Mouse (Mus musculus) midbrain, embryonic 11.5 days (tissue): ENCODE data around the gene Ankrd11. TPM values are rescaled to one million over a fixed set of nuclear protein-coding genes. Genes with fewer than 3 reads are reported as not detected.

Experiments used
- ATAC-seq: fragments of 200-750 bp; cut with Nextera tagmentation; 2 replicates; pipeline ENCODE4 v1.8.0; 2017; ENCODE audit warnings: moderate TSS enrichment, moderate library complexity; ENCODE audit not compliant: low FRiP score
- DNase-seq: peaks from one replicate; pipeline ENCODE4 v3.0.0; 2015; ENCODE audit warnings: low spot score; ENCODE audit errors: missing footprints
- H3K27ac ChIP-seq: fragments of 300-500 bp; sonication (generic); 2 replicates; pipeline ENCODE4 v1.5.1; 2014; ENCODE audit warnings: low read depth, low read length
- H3K27me3 ChIP-seq: fragments of 300-500 bp; sonication (generic); 2 replicates; pipeline ENCODE4 v1.6.1; 2014; ENCODE audit warnings: mild to moderate bottlenecking, low read length, moderate library complexity, mixed read lengths; ENCODE audit not compliant: control insufficient read depth, insufficient read depth
- H3K36me3 ChIP-seq: fragments of 300-500 bp; sonication (generic); 2 replicates; pipeline ENCODE4 v1.6.1; 2014; ENCODE audit warnings: mild to moderate bottlenecking, low read length, moderate library complexity, mixed read lengths; ENCODE audit not compliant: control insufficient read depth, insufficient read depth
- H3K4me1 ChIP-seq: fragments of 300-500 bp; sonication (generic); 2 replicates; pipeline ENCODE4 v1.6.1; 2014; ENCODE audit warnings: low read length; ENCODE audit not compliant: control insufficient read depth, insufficient read depth
- H3K4me2 ChIP-seq: fragments of 300-500 bp; sonication (generic); 2 replicates; pipeline ENCODE4 v1.6.1; 2014; ENCODE audit warnings: mild to moderate bottlenecking, moderate library complexity
- H3K4me3 ChIP-seq: fragments of 300-500 bp; sonication (generic); 2 replicates; pipeline ENCODE4 v1.5.1; 2014; ENCODE audit warnings: low read depth, low read length
- H3K9ac ChIP-seq: fragments of 300-500 bp; sonication (generic); 2 replicates; pipeline ENCODE4 v1.6.1; 2014; ENCODE audit warnings: low read length
- H3K9me3 ChIP-seq: fragments of 300-500 bp; sonication (generic); 2 replicates; pipeline ENCODE4 v1.6.1; 2016; ENCODE audit warnings: low read length; ENCODE audit not compliant: control insufficient read depth
- WGBS: fragments of 180-500 bp; shearing (Covaris S2); extraction: QIAGEN DNeasy Blood & Tissue Kit; methylation state at CpG from one replicate; pipeline ENCODE4 v1.1.7; 2014; 5-methylcytosine and 5-hydroxymethylcytosine counted together
- polyA plus RNA-seq: library from polyadenylated mRNA; unstranded; fragments of >200 nt; fragmentation: Nextera tagmentation; extraction: Ambion mirVana; gene quantifications from 2 replicates; pipeline ENCODE4 v1.2.1, GENCODE M21; 2014

Gene Ankrd11
- polyA plus RNA-seq, 1 experiment from 2014 or later, result 72.0 TPM

GRCm38 (mm10) chr8:122906463-122907021, 135.5 kb downstream of the Ankrd11 start:
- 54% methylated on average over 6 of the region's 6 CpGs for WGBS
- H3K36me3 ChIP-seq, result no peaks in the 10 kb centered on the region
- H3K27me3 ChIP-seq, result no peaks in the 10 kb centered on the region
- no peak overlapping the region for H3K9ac ChIP-seq
- peak; percentile 64 for ATAC-seq
- no peaks in the 10 kb centered on the region for H3K9me3 ChIP-seq
- no peak overlapping the region for H3K27ac ChIP-seq
- no peak overlapping the region for H3K4me2 ChIP-seq
- peak; percentile 93 for DNase-seq
- no peak overlapping the region for H3K4me3 ChIP-seq
- H3K4me1 ChIP-seq, result peaks cover 3% of the 10 kb centered on the region; the same call in 1 of the 2 replicates

- Histone ChIP-seq H3K4me1 (peaks cover 3% of the 10 kb centered on the region; the same call in 1 of the 2 replicates), H3K9me3 (no peaks in the 10 kb centered on the region), H3K4me3 (no peak overlapping the region), H3K9ac (no peak overlapping the region), H3K27ac (no peak overlapping the region), H3K27me3 (no peaks in the 10 kb centered on the region), H3K4me2 (no peak overlapping the region), H3K36me3 (no peaks in the 10 kb centered on the region)
- DNase-seq, result no peak
- WGBS, result 93% methylated on average over 4 of the region's 4 CpGs
- ATAC-seq, result no peak
Measured at GRCm38 (mm10) chr8:122905346-122905745, 136.7 kb downstream of the Ankrd11 start.

GRCm38 (mm10) chr8:122904496-122904895, 137.6 kb downstream of the Ankrd11 start:
- H3K4me2 ChIP-seq, result no peak overlapping the region
- H3K4me1 ChIP-seq, result peaks cover 3% of the 10 kb centered on the region; the same call in 1 of the 2 replicates
- H3K27ac ChIP-seq, result no peak overlapping the region
- 90% methylated on average over 11 of the region's 11 CpGs for WGBS
- H3K4me3 ChIP-seq, result no peak overlapping the region
- DNase-seq (no peak), ATAC-seq (no peak)
- no peak overlapping the region for H3K9ac ChIP-seq
- no peaks in the 10 kb centered on the region for H3K27me3 ChIP-seq
- H3K9me3 ChIP-seq, result no peaks in the 10 kb centered on the region
- 0 out of 2 replicates have a peak, but pooled peaks cover 2% of the 10 kb centered on the region for H3K36me3 ChIP-seq

GRCm38 (mm10) chr8:122903002-122903401, 139.1 kb downstream of the Ankrd11 start:
- H3K9me3 ChIP-seq, result no peaks in the 10 kb centered on the region
- DNase-seq, result no peak
- no peak overlapping the region for H3K4me2 ChIP-seq
- H3K4me3 ChIP-seq, result no peak overlapping the region
- ATAC-seq, result no peak
- H3K27me3 ChIP-seq, result no peaks in the 10 kb centered on the region
- peaks cover 7% of the 10 kb centered on the region for H3K36me3 ChIP-seq
- WGBS, result 45% methylated on average over 5 of the region's 5 CpGs
- no peak overlapping the region for H3K9ac ChIP-seq
- H3K27ac ChIP-seq, result no peak overlapping the region
- peaks cover 3% of the 10 kb centered on the region; the same call in 1 of the 2 replicates for H3K4me1 ChIP-seq

GRCm38 (mm10) chr8:122902581-122902980, 139.5 kb downstream of the Ankrd11 start:
- H3K4me1 ChIP-seq, result peaks cover 3% of the 10 kb centered on the region; the same call in 1 of the 2 replicates
- H3K27ac ChIP-seq, result no peak overlapping the region
- 71% methylated on average over 3 of the region's 3 CpGs for WGBS
- peaks cover 8% of the 10 kb centered on the region for H3K36me3 ChIP-seq
- no peak overlapping the region for H3K9ac ChIP-seq
- H3K4me2 ChIP-seq, result no peak overlapping the region
- DNase-seq (no peak), ATAC-seq (no peak)
- no peaks in the 10 kb centered on the region for H3K9me3 ChIP-seq
- no peak overlapping the region for H3K4me3 ChIP-seq
- H3K27me3 ChIP-seq, result no peaks in the 10 kb centered on the region

GRCm38 (mm10) chr8:122901892-122902515, 140.1 kb downstream of the Ankrd11 start:
- Histone ChIP-seq H3K9ac (no peak overlapping the region), H3K4me2 (no peak overlapping the region), H3K27me3 (no peaks in the 10 kb centered on the region), H3K36me3 (peaks cover 13% of the 10 kb centered on the region), H3K9me3 (no peaks in the 10 kb centered on the region), H3K27ac (no peak overlapping the region), H3K4me1 (peaks cover 3% of the 10 kb centered on the region; the same call in 1 of the 2 replicates), H3K4me3 (no peak overlapping the region)
- 88% methylated on average over 8 of the region's 8 CpGs for WGBS
- DNase-seq (no peak), ATAC-seq (no peak)

GRCm38 (mm10) chr8:122901476-122901875, 140.6 kb downstream of the Ankrd11 start:
- Histone ChIP-seq H3K9me3 (no peaks in the 10 kb centered on the region), H3K36me3 (peaks cover 16% of the 10 kb centered on the region), H3K4me2 (no peak overlapping the region), H3K4me1 (peaks cover 3% of the 10 kb centered on the region; the same call in 1 of the 2 replicates), H3K4me3 (no peak overlapping the region), H3K27me3 (no peaks in the 10 kb centered on the region), H3K9ac (no peak overlapping the region), H3K27ac (no peak overlapping the region)
- 92% methylated on average over 7 of the region's 7 CpGs for WGBS
- ATAC-seq (no peak), DNase-seq (no peak)

GRCm38 (mm10) chr8:122899085-122899484, 143.0 kb downstream of the Ankrd11 start:
- no peak overlapping the region for H3K4me2 ChIP-seq
- ATAC-seq (no peak), DNase-seq (no peak)
- no peaks in the 10 kb centered on the region for H3K9me3 ChIP-seq
- no peak overlapping the region for H3K4me3 ChIP-seq
- peaks cover 2% of the 10 kb centered on the region; the same call in 1 of the 2 replicates for H3K4me1 ChIP-seq
- H3K27ac ChIP-seq, result no peak overlapping the region
- no peaks in the 10 kb centered on the region for H3K27me3 ChIP-seq
- peaks cover 34% of the 10 kb centered on the region for H3K36me3 ChIP-seq
- H3K9ac ChIP-seq, result no peak overlapping the region
- WGBS, result 82% methylated on average over 5 of the region's 5 CpGs

GRCm38 (mm10) chr8:122898473-122898872, 143.6 kb downstream of the Ankrd11 start:
- Histone ChIP-seq H3K4me1 (no peaks in the 10 kb centered on the region), H3K27ac (no peak overlapping the region), H3K4me2 (no peak overlapping the region), H3K27me3 (no peaks in the 10 kb centered on the region), H3K9me3 (no peaks in the 10 kb centered on the region), H3K36me3 (peaks cover 40% of the 10 kb centered on the region), H3K9ac (no peak overlapping the region), H3K4me3 (no peak overlapping the region)
- 96% methylated on average over 12 of the region's 12 CpGs for WGBS
- no peak for ATAC-seq
- DNase-seq, result no peak
